Mouse (Mus musculus) MEL (cell line): Measurements from ENCODE around the gene Mcl1.
A peak's percentile ranks its signal among the peaks of the same experiment; 100 is the strongest.

Source experiments
- BHLHE40 ChIP-seq: IDR thresholded peaks from 2 replicates; pipeline ENCODE4 v1.6.1; 2012; ENCODE audit warnings: low read depth, mild to moderate bottlenecking, inconsistent platforms, low read length, improper control_type of control experiment, borderline replicate concordance
- CHD2 ChIP-seq: IDR thresholded peaks from 2 replicates; pipeline ENCODE4 v1.6.1; 2011; ENCODE audit warnings: low read length, improper control_type of control experiment
- CTCF ChIP-seq, 3 experiments: IDR thresholded peaks in 2 of 3; conservative IDR thresholded peaks in 1 of 3; 2 replicates each; pipeline ENCODE4 v1.5.1; 2011 to 2012; ENCODE audit warnings: low read length in 3 of 3, low read depth in 2 of 3, mild to moderate bottlenecking in 2 of 3, improper control_type of control experiment in 1 of 3, inconsistent platforms in 1 of 3, mixed read lengths in 1 of 3, moderate library complexity in 1 of 3; ENCODE audit not compliant: control insufficient read depth in 1 of 3, insufficient read depth in 1 of 3, poor library complexity in 1 of 3, severe bottlenecking in 1 of 3
- MAFK ChIP-seq: IDR thresholded peaks from 2 replicates; pipeline ENCODE4 v1.6.1; 2011; ENCODE audit warnings: low read depth, mild to moderate bottlenecking, low read length, improper control_type of control experiment, borderline replicate concordance
- NRF1 ChIP-seq: IDR thresholded peaks from 2 replicates; pipeline ENCODE4 v1.6.1; 2014; ENCODE audit warnings: low read depth, mild to moderate bottlenecking, inconsistent platforms, low read length, improper control_type of control experiment, moderate library complexity; ENCODE audit not compliant: poor library complexity, insufficient read depth, severe bottlenecking
- POLR2A ChIP-seq, 2 experiments: IDR thresholded peaks; 2 replicates each; pipeline ENCODE4 v1.6.1; 2011 to 2012; ENCODE audit warnings: low read length in 2 of 2, mild to moderate bottlenecking in 2 of 2, control low read depth in 1 of 2, improper control_type of control experiment in 1 of 2, low read depth in 1 of 2, moderate library complexity in 1 of 2; ENCODE audit not compliant: control insufficient read depth in 1 of 2, insufficient read depth in 1 of 2, poor library complexity in 1 of 2
- POLR2AphosphoS2 ChIP-seq: IDR thresholded peaks from 2 replicates; pipeline ENCODE4 v1.6.1; 2011; ENCODE audit warnings: low read length, improper control_type of control experiment
- SIN3A ChIP-seq: IDR thresholded peaks from 2 replicates; pipeline ENCODE4 v1.6.1; 2012; ENCODE audit warnings: low read length, improper control_type of control experiment, inconsistent platforms
- USF1 ChIP-seq: IDR thresholded peaks from 2 replicates; pipeline ENCODE4 v1.6.1; 2014; ENCODE audit warnings: low read depth, mild to moderate bottlenecking, inconsistent platforms, low read length, improper control_type of control experiment, moderate library complexity

DNA sequence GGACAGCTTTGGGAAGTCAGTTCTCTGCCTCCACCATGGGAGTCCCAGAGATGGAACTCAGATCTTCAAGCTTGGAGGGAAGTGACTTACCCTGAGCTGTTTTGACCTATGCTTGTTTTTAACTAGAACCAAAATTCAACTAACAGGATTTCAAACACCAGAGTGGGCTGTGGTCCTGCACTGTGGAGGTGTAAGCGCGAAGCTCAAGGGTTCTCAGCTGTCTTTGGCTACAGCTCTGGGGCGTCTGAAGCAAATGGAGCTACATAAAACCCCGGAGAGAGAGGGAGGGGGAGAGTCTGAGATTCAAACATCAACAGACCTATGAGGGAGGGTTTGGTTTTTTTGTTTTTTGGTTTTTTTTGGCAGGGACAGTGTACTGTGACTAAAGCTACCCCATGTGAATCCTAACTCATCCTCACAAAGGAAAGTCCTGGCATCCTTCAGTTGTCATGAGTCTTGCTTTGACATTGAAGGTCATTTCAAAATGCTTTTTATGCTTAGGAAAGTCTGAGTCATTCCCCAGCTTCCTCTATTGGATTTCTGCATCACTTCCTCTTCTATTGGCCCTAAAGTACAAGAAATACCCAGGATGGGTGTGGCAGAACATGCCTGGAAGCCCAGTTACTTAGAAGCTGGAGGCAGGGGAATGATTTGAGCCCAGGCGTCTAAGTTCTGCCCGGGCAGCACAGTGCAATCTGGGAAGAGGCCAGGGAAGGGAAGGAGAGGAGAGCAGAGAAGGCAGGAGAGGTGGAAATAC lies 8.1 kb upstream of the Mcl1 start:
- TF ChIP-seq POLR2AphosphoS2 (peak; percentile 49; the same call in 1 of the 2 replicates), POLR2A (IDR thresholded peaks at IDR 0.05; ENCODE audit: control insufficient read depth in 1 of 2, insufficient read depth in 1 of 2, low read depth in 1 of 2, low read length in 2 of 2, poor library complexity in 1 of 2) (peak in 1 of 2 experiments; percentile 47; a peak in 2 of 4 replicates), CTCF (IDR thresholded peaks at IDR 0.05 in 2 of 3, conservative IDR thresholded peaks at IDR 0.05 in 1 of 3; ENCODE audit: control insufficient read depth in 1 of 3, insufficient read depth in 1 of 3, low read depth in 2 of 3, low read length in 3 of 3, poor library complexity in 1 of 3, severe bottlenecking in 1 of 3) (no peak), BHLHE40 (0 out of 2 replicates have a peak, but pooled peaks have one; percentile 18), MAFK (0 out of 2 replicates have a peak, but pooled peaks have one; percentile 62), USF1 (no peak), SIN3A (peak; percentile 85), CHD2 (peak; percentile 30; the same call in 1 of the 2 replicates), NRF1 (no peak)
